Mouse (Mus musculus): ENCODE measurements around the gene Myrip. TPM values are rescaled to one million over a fixed set of nuclear protein-coding genes. Genes with fewer than 3 reads are reported as not detected.

The Myrip gene
- total and polyA plus RNA-seq, 2 experiments from 2014 or later = 7.0 to 25.6 TPM

GRCm38 (mm10) chr9:120416729-120417128 lies 115.4 kb downstream of the Myrip start:
- no peaks in the 10 kb centered on the region for H3K36me3 ChIP-seq (ENCODE audit: insufficient read depth, low read length)
- H3K27me3 ChIP-seq (ENCODE audit: insufficient read depth, low read length) = no peaks in the 10 kb centered on the region
- no peaks in the 10 kb centered on the region for H3K9me3 ChIP-seq (ENCODE audit: low read length)
- DNase-seq (ENCODE audit: low spot score) = no peak
- H3K4me1 ChIP-seq (ENCODE audit: insufficient read depth, low read length) = no peaks in the 10 kb centered on the region
- H3K9ac ChIP-seq (replicated peaks; ENCODE audit: low read length, poor library complexity, severe bottlenecking) = no peak overlapping the region
- H3K4me2 ChIP-seq (ENCODE audit: low read depth, low read length, poor library complexity, severe bottlenecking) = no peak overlapping the region
- H3K27ac ChIP-seq (ENCODE audit: low read depth, low read length) = peak overlapping the region; percentile 47; the same call in 1 of the 2 replicates
- no peak overlapping the region for H3K4me3 ChIP-seq (ENCODE audit: low read depth, low read length)
- TF ChIP-seq CTCF (IDR thresholded peaks at IDR 0.05) = no peak
- ATAC-seq (ENCODE audit: low FRiP score) = no peak
- 59% methylated on average over 5 of the region's 5 CpGs for WGBS

DNA sequence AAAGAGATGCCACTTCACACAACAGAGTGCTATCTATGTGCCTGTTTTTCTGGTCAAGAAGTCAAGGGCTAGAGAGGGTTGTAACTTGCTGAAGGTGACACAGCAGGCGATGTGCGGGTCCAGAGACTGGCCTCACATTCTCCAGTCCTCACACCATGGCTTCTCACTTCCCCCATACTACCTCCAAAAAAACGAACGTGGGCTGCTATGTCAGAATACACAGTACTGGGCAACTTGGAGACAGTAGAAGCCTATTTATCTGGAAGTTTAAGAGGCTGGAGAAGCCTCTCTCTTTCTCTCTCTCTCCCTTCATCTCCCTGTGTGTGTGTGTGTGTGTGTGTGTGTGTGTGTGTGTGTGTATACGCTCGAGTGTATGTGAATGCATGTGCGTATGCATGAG lies 117.3 kb downstream of the Myrip start:
- Histone ChIP-seq H3K27me3 (ENCODE audit: insufficient read depth, low read length) (no peaks in the 10 kb centered on the region), H3K27ac (ENCODE audit: low read depth, low read length) (no peak overlapping the region), H3K36me3 (ENCODE audit: insufficient read depth, low read length) (no peaks in the 10 kb centered on the region), H3K4me2 (ENCODE audit: low read depth, low read length, poor library complexity, severe bottlenecking) (no peak overlapping the region), H3K4me1 (ENCODE audit: insufficient read depth, low read length) (no peaks in the 10 kb centered on the region), H3K9me3 (ENCODE audit: low read length) (no peaks in the 10 kb centered on the region), H3K9ac (replicated peaks; ENCODE audit: low read length, poor library complexity, severe bottlenecking) (no peak overlapping the region), H3K4me3 (ENCODE audit: low read depth, low read length) (no peak overlapping the region)
- DNase-seq (ENCODE audit: low spot score) (no peak), ATAC-seq (ENCODE audit: low FRiP score) (no peak)
- 84% methylated on average over 7 of the region's 7 CpGs for WGBS
- TF ChIP-seq CTCF (IDR thresholded peaks at IDR 0.05) = no peak

DNA sequence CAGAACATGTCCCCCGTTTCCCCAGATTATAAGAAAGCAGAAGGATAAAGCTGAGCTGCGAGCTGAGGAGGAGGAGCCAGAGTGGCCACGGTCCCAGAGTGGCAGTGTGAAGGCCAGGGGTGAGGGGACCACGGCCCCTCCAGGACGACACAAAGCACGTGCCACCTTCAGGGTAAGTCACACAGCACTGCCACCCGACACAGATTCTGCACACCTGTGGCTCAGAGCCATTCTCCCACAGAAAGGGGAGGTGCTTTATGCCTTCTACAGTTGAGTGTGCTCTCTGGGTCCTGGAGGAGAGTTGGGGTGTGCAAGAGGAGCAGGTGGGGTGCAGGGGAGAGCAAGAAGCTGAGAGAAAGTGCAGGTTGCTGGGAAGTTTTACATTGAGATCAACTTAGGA lies 123.3 kb downstream of the Myrip start:
- H3K27ac ChIP-seq (ENCODE audit: low read depth, low read length) = no peak overlapping the region

GRCm38 (mm10) chr9:120425768-120426167 lies 124.5 kb downstream of the Myrip start:
- peak; percentile 93 for TF ChIP-seq CTCF (IDR thresholded peaks at IDR 0.05)
- Histone ChIP-seq H3K27ac (ENCODE audit: low read depth, low read length) (no peak overlapping the region), H3K4me3 (ENCODE audit: low read depth, low read length) (no peak overlapping the region), H3K4me2 (ENCODE audit: low read depth, low read length, poor library complexity, severe bottlenecking) (no peak overlapping the region), H3K27me3 (ENCODE audit: insufficient read depth, low read length) (no peaks in the 10 kb centered on the region), H3K9me3 (ENCODE audit: low read length) (no peaks in the 10 kb centered on the region), H3K36me3 (ENCODE audit: insufficient read depth, low read length) (no peaks in the 10 kb centered on the region), H3K4me1 (ENCODE audit: insufficient read depth, low read length) (no peaks in the 10 kb centered on the region), H3K9ac (replicated peaks; ENCODE audit: low read length, poor library complexity, severe bottlenecking) (no peak overlapping the region)
- 40% methylated on average over 5 of the region's 5 CpGs for WGBS
- DNase-seq (ENCODE audit: low spot score) (peak; percentile 82), ATAC-seq (ENCODE audit: low FRiP score) (no peak)

More for the DNA sequence above, 123.3 kb downstream of the Myrip start:
- H3K36me3 ChIP-seq (ENCODE audit: insufficient read depth, low read length) = no peaks in the 10 kb centered on the region
- no peak for TF ChIP-seq CTCF (IDR thresholded peaks at IDR 0.05)
- 0 out of 2 replicates have a peak overlapping the region, but pooled peaks have one; percentile 1 for H3K9ac ChIP-seq (replicated peaks; ENCODE audit: low read length, poor library complexity, severe bottlenecking)
- no peaks in the 10 kb centered on the region for H3K27me3 ChIP-seq (ENCODE audit: insufficient read depth, low read length)
- H3K9me3 ChIP-seq (ENCODE audit: low read length) = no peaks in the 10 kb centered on the region
- no peaks in the 10 kb centered on the region for H3K4me1 ChIP-seq (ENCODE audit: insufficient read depth, low read length)
- H3K4me3 ChIP-seq (ENCODE audit: low read depth, low read length) = no peak overlapping the region
- DNase-seq (ENCODE audit: low spot score) = no peak
- ATAC-seq (ENCODE audit: low FRiP score) = no peak
- WGBS = 74% methylated on average over 7 of the region's 7 CpGs
- no peak overlapping the region for H3K4me2 ChIP-seq (ENCODE audit: low read depth, low read length, poor library complexity, severe bottlenecking)

DNA sequence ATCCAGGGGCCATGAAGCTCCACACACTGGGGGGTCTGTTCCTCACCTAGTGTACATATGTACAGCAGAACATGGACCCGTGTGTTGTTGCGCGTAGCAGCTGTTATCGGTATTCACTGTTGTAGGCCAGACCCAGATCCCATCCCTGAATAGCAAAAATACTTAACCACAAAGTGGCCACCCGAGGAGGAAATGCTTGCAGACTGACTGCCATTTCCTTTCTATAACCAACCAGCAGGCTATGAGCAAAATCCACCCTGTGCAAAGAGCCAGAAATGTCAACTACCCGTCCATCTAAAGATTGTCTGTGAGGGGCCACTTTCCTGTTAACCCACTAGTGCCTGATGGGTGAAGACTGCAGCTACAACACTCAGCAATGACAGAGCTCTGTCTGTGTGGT lies 126.9 kb downstream of the Myrip start:
- no peaks in the 10 kb centered on the region for H3K9me3 ChIP-seq (ENCODE audit: low read length)
- no peak overlapping the region for H3K4me2 ChIP-seq (ENCODE audit: low read depth, low read length, poor library complexity, severe bottlenecking)
- 71% methylated on average over 6 of the region's 6 CpGs for WGBS
- DNase-seq (ENCODE audit: low spot score) = no peak
- H3K4me1 ChIP-seq (ENCODE audit: insufficient read depth, low read length) = no peaks in the 10 kb centered on the region
- no peak overlapping the region for H3K4me3 ChIP-seq (ENCODE audit: low read depth, low read length)
- ATAC-seq (ENCODE audit: low FRiP score) = no peak
- no peak overlapping the region for H3K9ac ChIP-seq (replicated peaks; ENCODE audit: low read length, poor library complexity, severe bottlenecking)
- H3K27me3 ChIP-seq (ENCODE audit: insufficient read depth, low read length) = no peaks in the 10 kb centered on the region
- no peak for TF ChIP-seq CTCF (IDR thresholded peaks at IDR 0.05)
- no peaks in the 10 kb centered on the region for H3K36me3 ChIP-seq (ENCODE audit: insufficient read depth, low read length)
- no peak overlapping the region for H3K27ac ChIP-seq (ENCODE audit: low read depth, low read length)

DNA sequence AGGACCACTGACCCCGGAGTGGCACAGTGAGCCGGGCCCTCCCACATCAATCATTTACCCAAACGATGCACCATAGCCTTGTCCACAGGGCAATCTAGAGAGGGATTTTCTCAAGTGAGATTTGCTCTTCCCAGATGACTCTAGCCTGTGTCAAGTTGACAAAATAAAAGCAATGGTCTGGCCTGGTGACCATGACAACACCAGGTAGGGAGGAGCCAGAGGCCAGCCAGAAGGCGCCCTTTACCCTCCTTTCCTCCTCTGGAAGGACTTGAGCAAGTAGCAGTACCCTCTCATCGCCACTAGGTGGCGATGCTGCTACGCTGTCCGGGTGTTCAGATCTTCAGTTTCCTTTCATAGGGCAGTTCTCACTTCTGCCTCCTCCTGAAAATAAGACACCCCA lies 132.4 kb downstream of the Myrip start:
- TF ChIP-seq CTCF (IDR thresholded peaks at IDR 0.05) = peak; percentile 98

More for the DNA sequence above, 132.4 kb downstream of the Myrip start:
- no peak overlapping the region for H3K4me3 ChIP-seq (ENCODE audit: low read depth, low read length)
- 33% methylated on average over 8 of the region's 8 CpGs for WGBS
- H3K36me3 ChIP-seq (ENCODE audit: insufficient read depth, low read length) = no peaks in the 10 kb centered on the region
- H3K9ac ChIP-seq (replicated peaks; ENCODE audit: low read length, poor library complexity, severe bottlenecking) = no peak overlapping the region
- no peaks in the 10 kb centered on the region for H3K9me3 ChIP-seq (ENCODE audit: low read length)
- no peak overlapping the region for H3K4me2 ChIP-seq (ENCODE audit: low read depth, low read length, poor library complexity, severe bottlenecking)
- H3K27me3 ChIP-seq (ENCODE audit: insufficient read depth, low read length) = no peaks in the 10 kb centered on the region
- peak; percentile 58; the same call in 1 of the 2 replicates for ATAC-seq (ENCODE audit: low FRiP score)
- no peaks in the 10 kb centered on the region for H3K4me1 ChIP-seq (ENCODE audit: insufficient read depth, low read length)
- DNase-seq (ENCODE audit: low spot score) = peak; percentile 77
- no peak overlapping the region for H3K27ac ChIP-seq (ENCODE audit: low read depth, low read length)
